Mouse (Mus musculus) forebrain, postnatal 0 days (tissue): ENCODE data around the gene Btn1a1. TPM values are rescaled to one million over a fixed set of nuclear protein-coding genes. Genes with fewer than 3 reads are reported as not detected.

Source experiments
- ATAC-seq: fragments of 200-750 bp; cut with Nextera tagmentation; 2 replicates; pipeline ENCODE4 v1.8.0; 2017; ENCODE audit warnings: mild to moderate bottlenecking, moderate library complexity
- DNase-seq: peaks from one replicate; pipeline ENCODE4 v3.0.0-alpha.2; 2015
- H3K27ac ChIP-seq: fragments of 300-500 bp; sonication (generic); 2 replicates; pipeline ENCODE4 v1.5.1; 2014; ENCODE audit warnings: low read depth, mild to moderate bottlenecking, antibody characterized with exemption, low read length, moderate library complexity, mixed read lengths
- H3K27me3 ChIP-seq: fragments of 300-500 bp; sonication (generic); 2 replicates; pipeline ENCODE4 v1.6.1; 2014; ENCODE audit warnings: mild to moderate bottlenecking, low read length, mixed read lengths; ENCODE audit not compliant: insufficient read depth
- H3K36me3 ChIP-seq: fragments of 300-500 bp; sonication (generic); 2 replicates; pipeline ENCODE4 v1.6.1; 2014; ENCODE audit warnings: mild to moderate bottlenecking, moderate library complexity; ENCODE audit not compliant: insufficient read depth
- H3K4me1 ChIP-seq: fragments of 300-500 bp; sonication (generic); 2 replicates; pipeline ENCODE4 v1.6.1; 2014; ENCODE audit warnings: antibody characterized with exemption; ENCODE audit not compliant: insufficient read depth
- H3K4me2 ChIP-seq: fragments of 300-500 bp; sonication (generic); 2 replicates; pipeline ENCODE4 v1.6.1; 2014; ENCODE audit warnings: low read depth, mild to moderate bottlenecking, moderate library complexity
- H3K4me3 ChIP-seq: fragments of 300-500 bp; sonication (generic); 2 replicates; pipeline ENCODE4 v1.5.1; 2014; ENCODE audit warnings: low read depth, low read length, mixed read lengths
- H3K9ac ChIP-seq: fragments of 300-500 bp; sonication (generic); 2 replicates; pipeline ENCODE4 v1.6.1; 2014; ENCODE audit warnings: mild to moderate bottlenecking
- H3K9me3 ChIP-seq: fragments of 300-500 bp; sonication (generic); 2 replicates; pipeline ENCODE4 v1.6.1; 2016; ENCODE audit warnings: low read length
- CTCF ChIP-seq: sonication (generic); IDR thresholded peaks from 2 replicates; pipeline ENCODE4 v1.5.1; 2016; ENCODE audit warnings: antibody characterized with exemption, control low read depth, low read depth
- WGBS: fragments of 180-500 bp; shearing (Covaris S2); extraction: QIAGEN DNeasy Blood & Tissue Kit; methylation state at CpG from one replicate; pipeline ENCODE4 v1.1.7; 2014; 5-methylcytosine and 5-hydroxymethylcytosine counted together
- polyA plus RNA-seq: library from polyadenylated mRNA; unstranded; fragments of >200 nt; fragmentation: Nextera tagmentation; extraction: Ambion mirVana; gene quantifications from 2 replicates; pipeline ENCODE4 v1.2.1, GENCODE M21; 2015
- total RNA-seq: library from RNA; depleted of rRNA; stranded (reverse); fragments of >200 nt; gene quantifications from 2 replicates; pipeline ENCODE4 v1.2.3, GENCODE M21; 2014

Btn1a1 gene
- total and polyA plus RNA-seq, 2 experiments from 2014 or later = 0.12 to 0.33 TPM

GRCm38 (mm10) chr13:23485271-23485670 lies 19.6 kb upstream of the Btn1a1 start:
- Histone ChIP-seq H3K27ac (no peak overlapping the region), H3K4me3 (no peak overlapping the region), H3K4me2 (no peak overlapping the region), H3K27me3 (no peaks in the 10 kb centered on the region; the same call in 1 of the 2 replicates), H3K9me3 (no peaks in the 10 kb centered on the region), H3K36me3 (no peaks in the 10 kb centered on the region), H3K4me1 (no peaks in the 10 kb centered on the region), H3K9ac (no peak overlapping the region)
- no peak for ATAC-seq
- WGBS = 50% methylated on average over 5 of the region's 5 CpGs
- no peak for TF ChIP-seq CTCF
- DNase-seq = no peak

DNA sequence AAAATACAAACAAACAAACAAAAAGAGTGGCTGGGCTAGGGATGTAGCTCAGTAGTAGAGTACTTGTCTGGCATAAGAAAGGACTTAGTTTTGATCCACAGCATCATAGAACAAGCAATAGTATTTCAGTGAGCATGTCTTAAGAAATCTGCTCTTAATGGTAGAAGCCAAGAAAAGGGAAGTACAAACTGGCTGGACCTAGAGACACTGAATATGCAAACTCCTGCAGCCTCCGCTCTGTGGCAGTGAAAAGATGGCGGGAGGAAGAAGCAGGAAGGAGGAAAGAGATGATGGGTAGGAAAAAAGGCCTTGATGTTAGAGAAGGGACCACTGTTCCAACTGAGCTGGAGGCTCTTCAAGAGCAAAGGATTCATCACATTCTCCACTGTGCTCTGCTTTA lies 17.5 kb upstream of the Btn1a1 start:
- H3K4me3 ChIP-seq = no peak overlapping the region
- no peak for DNase-seq
- H3K36me3 ChIP-seq = no peaks in the 10 kb centered on the region
- H3K27me3 ChIP-seq = no peaks in the 10 kb centered on the region; the same call in 1 of the 2 replicates
- WGBS = 85% methylated on average over 2 of the region's 2 CpGs
- H3K4me2 ChIP-seq = no peak overlapping the region
- no peak overlapping the region for H3K27ac ChIP-seq
- no peaks in the 10 kb centered on the region for H3K4me1 ChIP-seq
- TF ChIP-seq CTCF = no peak
- H3K9me3 ChIP-seq = no peaks in the 10 kb centered on the region
- no peak for ATAC-seq
- no peak overlapping the region for H3K9ac ChIP-seq

GRCm38 (mm10) chr13:23475658-23476057 lies 10.0 kb upstream of the Btn1a1 start:
- WGBS = 29% methylated on average over 2 of the region's 2 CpGs

DNA sequence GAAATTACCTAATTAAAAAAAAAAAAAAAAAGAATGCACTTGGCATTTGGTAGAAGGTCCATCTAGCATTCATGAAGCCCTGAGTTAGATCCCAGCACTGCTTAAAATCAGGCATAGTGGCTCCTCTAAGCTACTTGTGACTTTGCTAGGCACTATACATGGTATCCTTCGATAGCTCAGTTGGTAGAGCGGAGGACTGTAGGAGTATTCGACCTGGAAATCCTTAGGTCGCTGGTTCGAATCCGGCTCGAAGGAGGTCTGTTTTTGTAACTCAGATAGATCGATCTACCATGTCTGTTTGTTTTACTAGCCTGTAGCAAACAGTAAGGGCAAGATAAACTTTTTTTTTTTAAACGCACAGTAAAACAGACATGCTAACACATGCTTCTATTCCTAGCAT lies 1.2 kb upstream of the Btn1a1 start:
- Histone ChIP-seq H3K27ac (no peak overlapping the region), H3K36me3 (no peaks in the 10 kb centered on the region), H3K4me1 (no peaks in the 10 kb centered on the region; the same call in 1 of the 2 replicates), H3K9ac (no peak overlapping the region), H3K4me3 (no peak overlapping the region), H3K9me3 (no peaks in the 10 kb centered on the region), H3K4me2 (no peak overlapping the region), H3K27me3 (no peaks in the 10 kb centered on the region)
- ATAC-seq = peak; percentile 38
- no peak for TF ChIP-seq CTCF
- 3% methylated on average over 9 of the region's 9 CpGs for WGBS
- peak; percentile 82 for DNase-seq

More at GRCm38 (mm10) chr13:23475658-23476057, 10.0 kb upstream of the Btn1a1 start:
- no peak overlapping the region for H3K9ac ChIP-seq
- no peak overlapping the region for H3K4me3 ChIP-seq
- H3K4me2 ChIP-seq = no peak overlapping the region
- no peaks in the 10 kb centered on the region for H3K9me3 ChIP-seq
- ATAC-seq (peak; percentile 42), DNase-seq (peak; percentile 22)
- no peaks in the 10 kb centered on the region for H3K4me1 ChIP-seq
- H3K27me3 ChIP-seq = no peaks in the 10 kb centered on the region
- no peak overlapping the region for H3K27ac ChIP-seq
- H3K36me3 ChIP-seq = no peaks in the 10 kb centered on the region
- TF ChIP-seq CTCF = no peak

- no peak for TF ChIP-seq CTCF
- Histone ChIP-seq H3K4me3 (no peak overlapping the region), H3K36me3 (no peaks in the 10 kb centered on the region), H3K4me1 (no peaks in the 10 kb centered on the region; the same call in 1 of the 2 replicates), H3K27me3 (no peaks in the 10 kb centered on the region), H3K9me3 (no peaks in the 10 kb centered on the region), H3K9ac (no peak overlapping the region), H3K27ac (no peak overlapping the region), H3K4me2 (0 out of 2 replicates have a peak overlapping the region, but pooled peaks have one; percentile 87)
- WGBS = 72% methylated on average over 1 of the region's 1 CpGs
- DNase-seq (no peak), ATAC-seq (no peak)
Measured at GRCm38 (mm10) chr13:23466306-23466705, 605 bp upstream of the Btn1a1 start.

DNA sequence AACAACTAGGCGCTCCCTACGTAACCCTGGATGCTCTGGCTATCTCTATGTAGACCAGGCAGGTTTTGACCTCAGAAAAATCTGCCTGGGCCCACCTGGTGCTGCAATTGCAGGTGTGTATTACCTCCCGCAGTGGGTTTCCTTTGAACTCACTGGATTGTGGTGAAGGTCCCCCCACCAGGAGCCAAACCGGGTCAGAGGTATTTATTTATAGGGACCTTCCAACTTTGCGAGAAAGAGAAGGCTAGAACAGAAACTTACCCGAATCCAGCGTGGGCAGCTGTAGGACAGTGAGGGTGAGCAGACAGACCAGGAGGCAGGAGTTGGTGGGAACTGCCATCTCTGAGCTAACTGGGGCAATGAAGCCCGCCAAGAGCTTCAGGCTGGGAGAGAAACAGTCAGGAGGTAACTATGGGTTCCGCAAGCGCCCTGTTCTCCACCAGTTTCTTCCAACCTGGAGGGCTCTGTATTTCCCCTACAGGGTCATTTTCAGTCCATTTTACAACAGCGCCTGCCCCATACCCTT lies 797 bp downstream of the Btn1a1 start:
- ATAC-seq (no peak), DNase-seq (peak; percentile 14)
- TF ChIP-seq CTCF = no peak
- Histone ChIP-seq H3K27ac (no peak overlapping the region), H3K36me3 (no peaks in the 10 kb centered on the region), H3K9ac (peak overlapping the region; percentile 59), H3K9me3 (no peaks in the 10 kb centered on the region), H3K27me3 (no peaks in the 10 kb centered on the region), H3K4me1 (no peaks in the 10 kb centered on the region; the same call in 1 of the 2 replicates), H3K4me2 (peak overlapping the region; percentile 87), H3K4me3 (peak overlapping the region; percentile 60)
- WGBS = 6% methylated on average over 11 of the region's 11 CpGs

GRCm38 (mm10) chr13:23464224-23464637 lies 1.5 kb downstream of the Btn1a1 start:
- no peaks in the 10 kb centered on the region for H3K27me3 ChIP-seq
- no peak for DNase-seq
- ATAC-seq = peak; percentile 33; the same call in 1 of the 2 replicates
- no peaks in the 10 kb centered on the region; the same call in 1 of the 2 replicates for H3K4me1 ChIP-seq
- no peaks in the 10 kb centered on the region for H3K36me3 ChIP-seq
- no peak overlapping the region for H3K27ac ChIP-seq
- no peaks in the 10 kb centered on the region for H3K9me3 ChIP-seq
- WGBS = 2% methylated on average over 29 of the region's 29 CpGs
- peak overlapping the region; percentile 59 for H3K9ac ChIP-seq
- peak overlapping the region; percentile 60 for H3K4me3 ChIP-seq
- TF ChIP-seq CTCF = peak; percentile 9; the same call in 1 of the 2 replicates
- peak overlapping the region; percentile 87 for H3K4me2 ChIP-seq
